Mouse (Mus musculus) liver, embryonic 14.5 days (tissue): Measurements from ENCODE around the gene Spop.

Experiments
- CTCF ChIP-seq: IDR thresholded peaks from 2 replicates; pipeline ENCODE4 v1.5.1; 2016; ENCODE audit warnings: antibody characterized with exemption, low read depth, control low read depth
- EP300 ChIP-seq: IDR thresholded peaks from 2 replicates; pipeline ENCODE4 v1.6.1; 2016; ENCODE audit warnings: antibody characterized with exemption, low read depth

DNA sequence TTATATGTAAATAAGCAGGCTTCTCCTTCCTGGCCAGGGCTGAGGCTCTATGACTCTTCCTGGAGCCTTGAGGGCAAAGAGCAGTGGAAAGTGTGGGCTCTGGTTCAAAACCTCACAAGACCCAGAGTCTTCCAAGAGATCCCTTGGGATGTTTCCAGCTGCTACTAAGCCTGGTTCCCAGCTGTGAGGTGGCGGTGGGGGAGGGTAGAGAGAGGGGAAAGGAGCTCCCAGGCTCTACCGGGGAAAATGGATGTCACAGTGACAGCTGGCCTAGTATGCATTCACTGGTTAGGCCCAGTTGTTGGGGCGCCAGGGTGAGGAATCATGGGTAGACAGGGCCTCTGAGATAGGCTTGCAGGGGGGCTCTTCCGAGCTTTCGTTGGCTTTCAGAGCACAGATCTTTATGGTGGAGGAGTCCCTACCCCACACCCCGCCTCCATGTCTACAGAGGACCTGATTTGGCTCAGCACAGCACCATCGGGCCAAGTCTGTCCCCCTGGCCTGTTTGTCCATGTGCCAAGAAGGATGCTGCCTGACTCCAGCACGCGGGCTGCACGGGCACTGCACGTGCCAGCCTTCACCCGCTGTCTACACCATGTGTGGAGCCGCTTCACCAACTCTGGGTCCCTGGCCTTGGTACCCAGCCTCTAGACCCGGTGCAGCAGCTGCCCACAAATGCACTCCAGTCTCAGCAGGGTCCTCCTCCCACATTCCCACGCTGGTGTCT lies 124.7 kb downstream of the Spop start:
- TF ChIP-seq CTCF, result no peak
- TF ChIP-seq EP300, result no peak
